Mouse (Mus musculus) liver, embryonic 14.5 days (tissue): Measurements from ENCODE around the gene D430041D05Rik. TPM values are rescaled to one million over a fixed set of nuclear protein-coding genes. Genes with fewer than 3 reads are reported as not detected.

ENCODE experiments used
- ATAC-seq: fragments of 200-750 bp; cut with Nextera tagmentation; 2 replicates; pipeline ENCODE4 v1.8.0; 2017; ENCODE audit warnings: moderate number of reproducible peaks, mild to moderate bottlenecking, moderate library complexity; ENCODE audit not compliant: insufficient read depth
- DNase-seq, 3 experiments: peaks; one replicate each; pipeline ENCODE4 v3.0.0-alpha.2; 2012 to 2013; ENCODE audit warnings: low read depth in 3 of 3, low spot score in 3 of 3
- H3K27ac ChIP-seq: fragments of 300-500 bp; sonication (generic); 2 replicates; pipeline ENCODE4 v1.5.1; 2014; ENCODE audit warnings: moderate library complexity, mild to moderate bottlenecking, control low read depth, inconsistent platforms
- H3K27me3 ChIP-seq: fragments of 300-500 bp; sonication (generic); 2 replicates; pipeline ENCODE4 v1.6.1; 2014; ENCODE audit warnings: mild to moderate bottlenecking, low read length, moderate library complexity; ENCODE audit not compliant: control insufficient read depth, insufficient read depth
- H3K36me3 ChIP-seq: fragments of 300-500 bp; sonication (generic); replicated peaks from 2 replicates; pipeline ENCODE4 v1.6.1; 2014; ENCODE audit warnings: low read depth; ENCODE audit not compliant: control insufficient read depth, insufficient read depth
- H3K4me1 ChIP-seq, 2 experiments: fragments of 200-500 bp in 1 of 2; fragments of 300-500 bp in 1 of 2; sonication (generic) in 1 of 2; replicated peaks; 2 replicates each; pipeline ENCODE4 v1.6.1; 2012 to 2014; ENCODE audit warnings: antibody characterized with exemption in 1 of 2, inconsistent platforms in 1 of 2, low read length in 1 of 2; ENCODE audit not compliant: control insufficient read depth in 2 of 2, insufficient read depth in 2 of 2
- H3K4me2 ChIP-seq: fragments of 300-500 bp; sonication (generic); 2 replicates; pipeline ENCODE4 v1.6.1; 2014; ENCODE audit warnings: low read depth, mild to moderate bottlenecking, control low read depth, moderate library complexity
- H3K4me3 ChIP-seq, 2 experiments: fragments of 200-500 bp in 1 of 2; fragments of 300-500 bp in 1 of 2; sonication (generic) in 1 of 2; 2 replicates each; pipeline ENCODE4 v1.5.1; 2012 to 2014; ENCODE audit warnings: low read depth in 2 of 2, low read length in 2 of 2, mild to moderate bottlenecking in 2 of 2, control low read depth in 1 of 2, inconsistent platforms in 1 of 2, moderate library complexity in 1 of 2; ENCODE audit not compliant: insufficient read depth in 1 of 2
- H3K9ac ChIP-seq: fragments of 300-500 bp; sonication (generic); replicated peaks from 2 replicates; pipeline ENCODE4 v1.6.1; 2014; ENCODE audit warnings: mild to moderate bottlenecking, control low read depth, moderate library complexity
- H3K9me3 ChIP-seq: fragments of 300-500 bp; sonication (generic); 2 replicates; pipeline ENCODE4 v1.6.1; 2016; ENCODE audit warnings: low read length, mixed read lengths; ENCODE audit not compliant: control insufficient read depth
- CTCF ChIP-seq: IDR thresholded peaks from 2 replicates; pipeline ENCODE4 v1.5.1; 2016; ENCODE audit warnings: antibody characterized with exemption, low read depth, control low read depth
- EP300 ChIP-seq: IDR thresholded peaks from 2 replicates; pipeline ENCODE4 v1.6.1; 2016; ENCODE audit warnings: antibody characterized with exemption, low read depth
- WGBS: fragments of 180-500 bp; shearing (Covaris S2); extraction: QIAGEN DNeasy Blood & Tissue Kit; methylation state at CpG from one replicate; pipeline ENCODE4 v1.1.7; 2014; ENCODE audit not compliant: insufficient replicate concordance; 5-methylcytosine and 5-hydroxymethylcytosine counted together
- polyA plus RNA-seq, 2 experiments: library from polyadenylated mRNA; depleted of rRNA in 1 of 2; stranded (reverse) in 1 of 2; unstranded in 1 of 2; fragments of >200 nt; fragmentation: Nextera tagmentation in 1 of 2; extraction: Ambion mirVana in 1 of 2; gene quantifications; 2 replicates each; pipeline versions ENCODE4 v1.2.1 to v1.2.3; 2012 to 2014

The D430041D05Rik gene
- polyA plus RNA-seq, 2 experiments: under 0.01 TPM; not detected in 1

GRCm38 (mm10) chr2:104409851-104410821 is 677 bp downstream of the D430041D05Rik start:
- no peaks in the 10 kb centered on the region for H3K4me1 ChIP-seq
- no peak for TF ChIP-seq CTCF
- no peak for TF ChIP-seq EP300
- no peaks in the 10 kb centered on the region for H3K36me3 ChIP-seq
- DNase-seq: no peak
- H3K27me3 ChIP-seq: peaks cover 48% of the 10 kb centered on the region
- H3K27ac ChIP-seq: no peak overlapping the region
- ATAC-seq: no peak
- peak overlapping the region; percentile 56 for H3K4me2 ChIP-seq
- H3K9me3 ChIP-seq: no peaks in the 10 kb centered on the region
- H3K4me3 ChIP-seq: peak overlapping the region in 1 of 2 experiments; percentile 39; a peak in 2 of 4 replicates
- no peak overlapping the region for H3K9ac ChIP-seq
- WGBS: 1% methylated on average over 109 of the region's 111 CpGs

GRCm38 (mm10) chr2:104408351-104408750 is 2.5 kb downstream of the D430041D05Rik start:
- TF ChIP-seq CTCF (no peak), EP300 (no peak)
- ATAC-seq (no peak), DNase-seq (no peak)
- no peak overlapping the region for H3K4me2 ChIP-seq
- H3K27me3 ChIP-seq: peaks cover 48% of the 10 kb centered on the region
- H3K36me3 ChIP-seq: no peaks in the 10 kb centered on the region
- WGBS: 53% methylated on average over 7 of the region's 7 CpGs
- no peak overlapping the region for H3K9ac ChIP-seq
- no peak overlapping the region for H3K4me3 ChIP-seq
- H3K9me3 ChIP-seq: no peaks in the 10 kb centered on the region
- no peak overlapping the region for H3K27ac ChIP-seq
- H3K4me1 ChIP-seq: no peaks in the 10 kb centered on the region

DNA sequence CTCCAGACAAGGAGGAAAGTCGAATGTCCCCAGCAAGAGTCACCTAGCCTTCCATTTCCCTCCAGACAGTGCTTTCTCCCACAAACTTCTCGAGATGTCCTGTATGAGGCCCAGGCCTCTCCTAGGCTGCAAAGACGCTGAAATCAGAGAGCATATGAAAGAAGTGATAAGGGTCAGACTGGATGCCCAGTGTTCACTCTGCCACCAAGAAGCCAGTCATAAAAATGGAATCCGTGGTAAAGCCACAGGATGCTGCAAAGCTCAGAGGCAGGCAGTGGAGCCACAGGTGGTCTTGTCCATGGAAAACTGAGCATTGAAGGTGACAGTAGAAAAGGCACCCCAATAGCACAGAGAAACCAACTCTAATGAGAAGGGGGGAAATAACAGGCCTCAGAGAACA is 2.9 kb downstream of the D430041D05Rik start:
- Histone ChIP-seq H3K9me3 (no peaks in the 10 kb centered on the region), H3K27me3 (peaks cover 48% of the 10 kb centered on the region), H3K4me1 (no peaks in the 10 kb centered on the region), H3K4me2 (no peak overlapping the region), H3K4me3 (no peak overlapping the region), H3K27ac (no peak overlapping the region), H3K9ac (no peak overlapping the region), H3K36me3 (no peaks in the 10 kb centered on the region)
- DNase-seq (no peak), ATAC-seq (no peak)
- WGBS: 35% methylated on average over 4 of the region's 4 CpGs
- TF ChIP-seq CTCF (no peak), EP300 (no peak)

- Histone ChIP-seq H3K4me2 (no peak overlapping the region), H3K27me3 (peaks cover 13% of the 10 kb centered on the region), H3K4me3 (no peak overlapping the region), H3K36me3 (no peaks in the 10 kb centered on the region), H3K4me1 (no peaks in the 10 kb centered on the region), H3K9ac (no peak overlapping the region), H3K27ac (no peak overlapping the region), H3K9me3 (no peaks in the 10 kb centered on the region)
- DNase-seq (no peak), ATAC-seq (no peak)
- WGBS: 75% methylated on average over 6 of the region's 6 CpGs
- TF ChIP-seq EP300 (no peak), CTCF (no peak)
These were observed 6.8 kb downstream of the D430041D05Rik start for GRCm38 (mm10) chr2:104404036-104404435.

DNA sequence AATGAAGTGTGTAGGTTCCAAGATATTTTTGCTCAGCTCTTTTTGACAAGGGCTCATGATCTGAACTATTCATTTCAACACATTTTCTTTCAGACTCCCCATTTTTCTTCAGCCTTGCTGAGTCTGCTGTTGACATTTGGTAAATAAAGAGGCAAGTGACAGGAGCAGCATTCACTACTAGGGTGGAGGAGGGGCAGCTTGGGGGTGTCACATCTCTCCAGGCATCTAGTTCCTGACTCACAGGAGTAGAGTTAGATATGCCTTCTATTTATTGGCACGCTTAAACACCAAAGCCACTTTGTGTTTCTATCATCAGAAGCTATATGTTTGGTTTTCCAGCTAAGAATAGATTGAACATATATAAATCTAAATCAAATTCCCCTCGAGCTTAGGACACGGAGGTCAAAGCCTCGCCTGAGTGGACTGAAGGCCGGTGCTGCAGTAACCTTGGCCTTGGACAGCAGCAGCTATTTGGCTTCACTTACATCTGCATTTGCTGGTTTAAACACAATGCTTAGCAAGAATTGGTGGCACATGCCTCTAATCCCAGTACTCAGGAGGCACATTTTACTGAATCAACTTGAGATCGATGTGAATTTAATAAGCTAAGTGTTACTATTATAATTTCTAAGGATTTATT is 12.0 kb downstream of the D430041D05Rik start:
- no peak for ATAC-seq
- Histone ChIP-seq H3K27ac (no peak overlapping the region), H3K4me2 (no peak overlapping the region), H3K4me1 (no peaks in the 10 kb centered on the region), H3K27me3 (no peaks in the 10 kb centered on the region), H3K4me3 (no peak overlapping the region), H3K9me3 (no peaks in the 10 kb centered on the region), H3K36me3 (no peaks in the 10 kb centered on the region), H3K9ac (no peak overlapping the region)
- no peak for TF ChIP-seq CTCF
- no peak for TF ChIP-seq EP300
- no peak for DNase-seq
- WGBS: 74% methylated on average over 6 of the region's 6 CpGs
